11 mouse cellular contexts compared by ENCODE assay signal in genomic region chr2:166522612-166523120, GRCm38 (mm10).
A peak's percentile ranks its signal among the peaks of the same experiment; 100 is the strongest.
DNase-seq lines count a peak whose midpoint lies in the region; ATAC-seq lines count a peak whose summit lies in the region.
"Had no signal": no experiment of that assay in that cellular context is flagged by ENCODE, and none has a peak within 500 bp of the region (broad histone marks: within the 10 kb centered on the region; RNA-seq: fewer than 3 reads in every experiment).

No protein-coding gene starts in this region.

- peak overlapping the region; percentile 88 to 91 for H3K27ac ChIP-seq in heart, embryonic 14.5 days (replicated peaks in 1 of 2; ENCODE audit: control insufficient read depth in 1 of 2, insufficient read depth in 1 of 2, low read depth in 2 of 2, low read length in 2 of 2)
- H3K27ac ChIP-seq in midbrain, embryonic 14.5 days (replicated peaks; ENCODE audit: low read depth, low read length) = peak overlapping the region; percentile 57
- H3K27ac ChIP-seq in midbrain, embryonic 10.5 days (replicated peaks) = no peak overlapping the region; the same call in 1 of the 2 replicates
- H3K27ac ChIP-seq in limb, embryonic 10.5 days = peak overlapping the region; percentile 63

- WGBS in heart, embryonic 14.5 days = 71% methylated on average over 15 of the region's 15 CpGs
- 84% methylated on average over 15 of the region's 15 CpGs for WGBS in midbrain, embryonic 14.5 days
- WGBS in midbrain, embryonic 10.5 days = 93% methylated on average over 15 of the region's 15 CpGs
- 93% methylated on average over 15 of the region's 15 CpGs for WGBS in limb, embryonic 10.5 days

- peak overlapping the region; percentile 2; the same call in 1 of the 2 replicates for H3K9ac ChIP-seq in heart, embryonic 14.5 days (ENCODE audit: low read length)
- H3K9ac ChIP-seq in midbrain, embryonic 14.5 days (replicated peaks; ENCODE audit: low read length) = no peak overlapping the region

- H3K27me3 ChIP-seq in heart, embryonic 14.5 days (ENCODE audit: control insufficient read depth, insufficient read depth, low read length) = no peaks in the 10 kb centered on the region
- H3K27me3 ChIP-seq in midbrain, embryonic 14.5 days (ENCODE audit: control insufficient read depth, insufficient read depth, low read length) = 0 out of 2 replicates have a peak, but pooled peaks cover 4% of the 10 kb centered on the region
- H3K27me3 ChIP-seq in midbrain, embryonic 10.5 days (ENCODE audit: low read depth, poor library complexity, severe bottlenecking) = peaks cover 40% of the 10 kb centered on the region
- 0 out of 2 replicates have a peak, but pooled peaks cover 6% of the 10 kb centered on the region for H3K27me3 ChIP-seq in limb, embryonic 10.5 days (ENCODE audit: low read depth, poor library complexity, severe bottlenecking)

- H3K4me3 ChIP-seq in heart, embryonic 14.5 days (ENCODE audit: control insufficient read depth in 1 of 2, insufficient read depth in 1 of 2, low read depth in 1 of 2, low read length in 2 of 2) = no peak overlapping the region
- no peak overlapping the region for H3K4me3 ChIP-seq in midbrain, embryonic 14.5 days (replicated peaks; ENCODE audit: low read depth, low read length)
- no peak overlapping the region for H3K4me3 ChIP-seq in midbrain, embryonic 10.5 days
- no peak overlapping the region for H3K4me3 ChIP-seq in limb, embryonic 10.5 days

- H3K36me3 ChIP-seq in heart, embryonic 14.5 days (ENCODE audit: control insufficient read depth, insufficient read depth, low read length) = no peaks in the 10 kb centered on the region
- H3K36me3 ChIP-seq in midbrain, embryonic 14.5 days (ENCODE audit: control insufficient read depth, insufficient read depth, low read length) = no peaks in the 10 kb centered on the region
- no peaks in the 10 kb centered on the region for H3K36me3 ChIP-seq in midbrain, embryonic 10.5 days
- H3K36me3 ChIP-seq in limb, embryonic 10.5 days = no peaks in the 10 kb centered on the region

- H3K4me2 ChIP-seq in heart, embryonic 14.5 days (ENCODE audit: low read length) = peak overlapping the region; percentile 46
- no peak overlapping the region for H3K4me2 ChIP-seq in midbrain, embryonic 14.5 days (ENCODE audit: low read length)

- ATAC-seq in heart, embryonic 14.5 days (ENCODE audit: insufficient number of reproducible peaks, insufficient read depth, low FRiP score, low read depth) = no peak
- no peak for ATAC-seq in midbrain, embryonic 14.5 days (ENCODE audit: low FRiP score, low TSS enrichment)
- ATAC-seq in frontal cortex, adult (ENCODE audit: low TSS enrichment) = no peak

- peaks cover 31 to 33% of the 10 kb centered on the region in 2 experiments for H3K4me1 ChIP-seq in heart, embryonic 14.5 days (ENCODE audit: control insufficient read depth in 2 of 2, insufficient read depth in 2 of 2, low read length in 2 of 2)
- H3K4me1 ChIP-seq in midbrain, embryonic 14.5 days (ENCODE audit: control insufficient read depth, insufficient read depth, low read length) = peaks cover 16% of the 10 kb centered on the region; the same call in 1 of the 2 replicates
- peaks cover 44% of the 10 kb centered on the region for H3K4me1 ChIP-seq in midbrain, embryonic 10.5 days
- peaks cover 45% of the 10 kb centered on the region for H3K4me1 ChIP-seq in limb, embryonic 10.5 days

- DNase-seq in heart, postnatal 25 days (ENCODE audit: low spot score) = no peak
- no peak for DNase-seq in midbrain, embryonic 14.5 days
- no peak for DNase-seq in midbrain, embryonic 10.5 days (ENCODE audit: low spot score)
- no peak for DNase-seq in limb, embryonic 10.5 days (ENCODE audit: low spot score)
- no peak for DNase-seq in thymus, postnatal 4 days
- DNase-seq: adrenal gland, postnatal 36 days; cerebellum, adult 2 months; spleen, adult 18-20 months; thymus, adult 2 months had no signal

- intact Hi-C loops in heart, postnatal 25 days (cut with DNase I) = no loop called here

- H3K9me3 ChIP-seq in heart, embryonic 14.5 days (ENCODE audit: control insufficient read depth, low read length) = no peaks in the 10 kb centered on the region
- no peaks in the 10 kb centered on the region for H3K9me3 ChIP-seq in midbrain, embryonic 14.5 days (ENCODE audit: control insufficient read depth, low read length)
- no peaks in the 10 kb centered on the region for H3K9me3 ChIP-seq in midbrain, embryonic 10.5 days (replicated peaks)
- H3K9me3 ChIP-seq in limb, embryonic 10.5 days (replicated peaks) = no peaks in the 10 kb centered on the region
